17 mouse cellular contexts compared by ENCODE assay signal in genomic region chr11:32386043-32386442, GRCm38 (mm10).
"Had no signal": no experiment of that assay in that cellular context is flagged by ENCODE, and none has a peak within 500 bp of the region (broad histone marks: within the 10 kb centered on the region; RNA-seq: fewer than 3 reads in every experiment).

No protein-coding gene starts in this region.

- H3K27ac ChIP-seq: neural tube, embryonic 12.5 days; neural tube, embryonic 13.5 days; neural tube, embryonic 15.5 days; stomach, embryonic 15.5 days; stomach, postnatal 0 days had no signal

- H3K4me3 ChIP-seq: neural tube, embryonic 12.5 days; neural tube, embryonic 13.5 days; neural tube, embryonic 15.5 days; stomach, embryonic 15.5 days had no signal

- DNase-seq: retina, postnatal 1 day; right cerebral cortex, adult 18-20 months; right cerebral cortex, postnatal 14 days; right cerebral cortex, postnatal 25 days; right cerebral cortex, postnatal 4 days; spleen, adult 18-20 months; thymus, adult 18-20 months; thymus, adult 2 months; thymus, postnatal 14 days; thymus, postnatal 25 days; thymus, postnatal 36 days; thymus, postnatal 4 days had no signal

- H3K9ac ChIP-seq: neural tube, embryonic 12.5 days; neural tube, embryonic 13.5 days; neural tube, embryonic 15.5 days; stomach, embryonic 15.5 days had no signal

- H3K4me2 ChIP-seq: neural tube, embryonic 12.5 days; neural tube, embryonic 13.5 days; neural tube, embryonic 15.5 days; stomach, embryonic 15.5 days had no signal

- H3K27me3 ChIP-seq: neural tube, embryonic 12.5 days; neural tube, embryonic 13.5 days; neural tube, embryonic 15.5 days; stomach, embryonic 15.5 days had no signal

- H3K9me3 ChIP-seq: neural tube, embryonic 12.5 days; neural tube, embryonic 13.5 days; neural tube, embryonic 15.5 days; stomach, embryonic 15.5 days had no signal
